Mouse (Mus musculus): ENCODE results near the gene Ednra. TPM values are rescaled to one million over a fixed set of nuclear protein-coding genes. Genes with fewer than 3 reads are reported as not detected.

The Ednra gene
- polyA plus RNA-seq, 1 experiment from 2014 or later = 8.4 TPM

DNA sequence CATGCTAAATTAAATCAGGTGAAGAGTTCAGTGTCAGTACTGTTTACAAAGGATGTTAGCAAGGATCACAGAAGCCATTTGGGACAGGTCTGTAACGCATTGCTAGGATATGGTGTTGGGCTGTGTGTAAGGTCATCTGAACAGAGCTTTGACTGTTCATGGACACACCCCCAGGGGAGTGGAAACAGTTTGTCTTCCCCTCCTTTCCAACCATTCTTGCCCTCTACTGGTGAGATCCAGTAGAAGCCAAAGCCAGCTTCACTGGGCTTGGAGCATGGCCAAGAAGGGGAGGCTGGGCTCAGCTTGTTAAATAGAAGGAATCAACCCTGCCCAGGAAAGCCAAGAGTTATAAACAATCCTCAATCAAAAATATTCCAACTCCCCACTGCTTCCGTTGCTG, 106.3 kb downstream of the Ednra start:
- no peak overlapping the region for H3K9ac ChIP-seq (ENCODE audit: low read depth, low read length)
- peak; percentile 73 for TF ChIP-seq CTCF (IDR thresholded peaks at IDR 0.05; ENCODE audit: low read depth)
- no peaks in the 10 kb centered on the region for H3K9me3 ChIP-seq (ENCODE audit: control insufficient read depth)
- H3K36me3 ChIP-seq (ENCODE audit: control insufficient read depth, insufficient read depth) = no peaks in the 10 kb centered on the region
- WGBS = 39% methylated on average over 2 of the region's 2 CpGs
- no peak overlapping the region for H3K4me3 ChIP-seq (ENCODE audit: low read depth, low read length)
- no peak overlapping the region for H3K27ac ChIP-seq (ENCODE audit: low read depth, low read length)
- no peaks in the 10 kb centered on the region for H3K27me3 ChIP-seq (replicated peaks; ENCODE audit: control insufficient read depth, insufficient read depth, low read length)
- H3K4me2 ChIP-seq (replicated peaks; ENCODE audit: low read depth) = no peak overlapping the region
- ATAC-seq = no peak
- H3K4me1 ChIP-seq (replicated peaks; ENCODE audit: control insufficient read depth, insufficient read depth, low read length) = no peaks in the 10 kb centered on the region

Other genes with a start within 250 kb of the Ednra start
- gene Arhgap10, start 206.5 kb downstream of the Ednra start, polyA plus RNA-seq (2015; fragmentation: Nextera tagmentation; extraction: Ambion mirVana) = 19.7 and 22.5 TPM in 2 replicates
- 9.3 and 10.0 TPM in 2 replicates for gene Prmt9, start 175.1 kb downstream of the Ednra start, polyA plus RNA-seq (2015; fragmentation: Nextera tagmentation; extraction: Ambion mirVana)
- gene Tmem184c, start 113.8 kb downstream of the Ednra start, polyA plus RNA-seq (2015; fragmentation: Nextera tagmentation; extraction: Ambion mirVana) = 12.0 and 12.4 TPM in 2 replicates